Mouse (Mus musculus): ENCODE results near the gene Mutyh.

GRCm38 (mm10) chr4:116796442-116797110 lies 10.9 kb upstream of the Mutyh start:
- no peak for TF ChIP-seq CTCF (conservative IDR thresholded peaks at IDR 0.05; ENCODE audit: insufficient read depth, insufficient read length, low read depth, low read length)
- TF ChIP-seq POLR2A (IDR thresholded peaks at IDR 0.05; ENCODE audit: low read depth, low read length): no peak

Data from kidney, adult 2 months (tissue).